Mouse (Mus musculus) left cerebral cortex, postnatal 10 days (tissue): Measurements from ENCODE around the gene Map2k1. TPM values are rescaled to one million over a fixed set of nuclear protein-coding genes. Genes with fewer than 3 reads are reported as not detected.

Experiments used
- DNase-seq, 2 experiments: peaks; one replicate each; pipeline ENCODE4 v3.0.0; 2021 to 2022; ENCODE audit warnings: low spot score in 2 of 2, mixed read lengths in 1 of 2; ENCODE audit errors: extremely low spot score in 1 of 2
- intact Hi-C: fragments of 180-260 bp; cut with DNase I; formaldehyde crosslinking; loops from one replicate; pipeline ENCODE4 v1.15.1; 2025
- total RNA-seq, 2 experiments: library from RNA; stranded (reverse); gene quantifications; 2 replicates each; pipeline ENCODE4 v1.2.3; 2021

The Map2k1 gene
- total RNA-seq, 2 experiments from 2014 or later = 155 to 165 TPM

- intact Hi-C loops = no loop called here
- no peak for DNase-seq
Measured at GRCm38 (mm10) chr9:64256204-64256603, 2.8 kb upstream of the Map2k1 start.

- intact Hi-C loops = no loop called here
- no peak for DNase-seq
Measured at GRCm38 (mm10) chr9:64255422-64255821, 2.0 kb upstream of the Map2k1 start.

GRCm38 (mm10) chr9:64252591-64253020, 825 bp downstream of the Map2k1 start:
- intact Hi-C loops = loop anchor here (1.0 kb wide), 1 partner anchor 72 kb away; no protein-coding TSS in a partner anchor
- DNase-seq = no peak

GRCm38 (mm10) chr9:64250111-64250730, 3.2 kb downstream of the Map2k1 start:
- no peak for DNase-seq

GRCm38 (mm10) chr9:64249371-64249770, 4.1 kb downstream of the Map2k1 start:
- intact Hi-C loops = no loop called here
- no peak for DNase-seq

More at GRCm38 (mm10) chr9:64250111-64250730, 3.2 kb downstream of the Map2k1 start:
- intact Hi-C loops = no loop called here

DNA sequence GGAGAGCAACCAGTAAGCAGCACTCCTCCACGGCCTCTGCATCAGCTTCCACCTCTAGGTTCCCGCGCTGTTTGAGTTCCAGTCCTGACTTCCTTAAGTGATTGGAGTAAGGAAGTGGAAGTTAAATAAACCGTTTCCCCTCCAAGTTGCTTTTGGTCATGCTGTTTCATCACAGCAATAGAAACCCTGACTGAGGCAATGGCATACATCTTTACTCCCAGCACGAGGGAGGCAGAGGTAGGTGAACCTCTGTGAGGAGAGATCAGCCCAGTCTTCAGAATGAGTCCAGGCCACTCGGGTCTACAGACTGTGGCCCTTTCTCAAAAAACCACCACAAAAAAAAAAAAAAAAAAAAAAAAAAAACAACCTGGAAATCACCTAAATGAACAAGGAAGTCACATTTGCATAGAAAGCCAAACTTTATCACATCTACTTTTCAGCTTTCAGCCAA, 11.0 kb downstream of the Map2k1 start:
- DNase-seq = no peak
- intact Hi-C loops = no loop called here

DNA sequence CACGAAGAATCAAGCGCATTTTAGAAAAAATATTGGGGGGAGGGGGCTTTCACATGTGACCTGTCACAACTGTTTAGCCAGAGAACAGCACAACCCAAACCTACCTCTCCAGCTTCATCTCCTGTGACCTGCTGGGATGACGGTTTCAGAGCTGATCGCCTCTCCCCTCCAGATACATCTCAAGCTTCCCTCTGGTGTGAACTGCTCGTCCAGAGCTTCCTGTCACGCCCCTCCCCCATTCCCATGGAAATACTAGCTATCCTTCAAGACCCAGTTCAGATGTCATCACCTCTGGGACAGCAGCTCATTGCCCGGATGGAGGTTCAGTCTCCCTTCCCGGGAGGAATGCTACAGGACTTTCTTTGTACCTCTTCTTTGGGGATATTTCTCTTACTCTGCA, 12.8 kb downstream of the Map2k1 start:
- intact Hi-C loops = no loop called here
- peak in 1 of 2 experiments; percentile 62 for DNase-seq

DNA sequence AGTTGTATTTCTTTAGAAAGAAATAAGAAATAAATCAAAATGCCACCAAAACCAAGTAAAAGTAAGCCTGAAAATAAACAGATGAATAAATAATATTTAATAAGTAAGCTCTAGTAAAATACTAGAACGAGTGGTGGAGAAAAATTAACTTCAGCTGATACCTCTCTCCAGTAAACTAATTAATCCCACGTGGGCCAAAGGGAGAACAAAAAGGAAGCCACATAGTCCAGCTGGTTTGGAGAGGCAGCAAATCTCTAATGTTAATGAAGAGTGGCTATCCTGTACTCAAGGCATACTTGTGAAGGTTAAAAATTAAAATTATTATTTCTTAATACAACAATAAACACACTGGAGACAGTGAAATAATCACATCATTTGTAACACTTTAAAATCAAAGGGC, 13.3 kb downstream of the Map2k1 start:
- intact Hi-C loops = no loop called here

DNA sequence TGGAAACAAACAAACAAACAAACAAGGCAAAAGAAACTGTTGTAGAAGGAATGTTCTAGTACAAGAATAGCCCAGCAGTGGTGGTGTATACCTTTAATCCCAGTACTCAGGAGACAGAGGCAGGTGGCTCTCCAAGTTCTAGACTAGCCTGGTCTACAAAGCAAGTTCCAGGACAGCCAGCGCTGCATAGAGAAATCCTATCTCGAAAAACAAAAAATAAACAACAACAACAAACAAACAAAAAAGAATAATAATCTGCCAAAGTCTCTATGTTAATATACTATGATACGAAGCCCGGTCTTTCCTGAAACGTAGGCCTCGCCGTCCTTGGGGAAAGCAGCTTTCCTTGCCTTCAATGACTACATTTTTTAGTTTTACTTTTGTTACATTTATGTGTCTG, 17.4 kb downstream of the Map2k1 start:
- intact Hi-C loops = no loop called here
- DNase-seq = no peak

More for the DNA sequence above, 13.3 kb downstream of the Map2k1 start:
- no peak for DNase-seq

GRCm38 (mm10) chr9:64234768-64235435, 18.5 kb downstream of the Map2k1 start, which contains the start of gene Uchl4:
Gene Uchl4, plus strand, starts transcription at chr9:64235201.
- intact Hi-C loops = no loop called here
- DNase-seq = no peak

GRCm38 (mm10) chr9:64233656-64234055, 19.8 kb downstream of the Map2k1 start:
- no peak for DNase-seq
- intact Hi-C loops = no loop called here

DNA sequence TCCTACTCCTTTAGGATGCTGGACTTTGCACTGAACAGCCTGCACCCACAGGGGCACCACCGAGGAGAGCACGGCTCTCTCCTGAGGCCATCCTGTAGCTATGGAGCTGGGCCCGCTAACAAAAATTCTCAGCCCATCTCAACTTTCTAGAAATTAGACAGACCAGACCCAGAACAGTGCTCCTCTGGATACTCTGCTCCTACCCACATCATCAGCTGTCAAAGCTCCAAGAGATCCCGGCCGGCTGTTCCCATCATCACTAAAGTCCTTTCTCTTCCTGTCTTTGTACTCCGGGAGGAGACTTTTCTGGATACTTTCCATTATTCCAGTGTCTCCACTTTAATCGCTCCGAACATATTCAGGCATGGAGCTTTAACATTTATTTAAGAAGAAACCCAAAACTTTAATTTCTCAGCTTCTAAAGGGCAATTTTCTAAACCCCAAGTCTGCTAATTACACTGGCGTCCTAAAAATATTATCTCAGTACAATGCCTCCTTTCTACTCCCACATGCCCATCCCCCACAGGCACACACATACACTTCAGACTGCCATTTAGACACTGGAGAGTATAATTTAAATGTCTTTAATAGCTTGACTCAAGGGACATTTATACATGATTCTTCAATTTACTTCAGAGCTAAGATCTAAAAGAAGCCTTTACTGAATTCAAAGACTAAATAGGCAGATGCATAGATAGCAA, 21.0 kb downstream of the Map2k1 start:
- DNase-seq = no peak
- intact Hi-C loops = no loop called here

GRCm38 (mm10) chr9:64231674-64232073, 21.8 kb downstream of the Map2k1 start:
- intact Hi-C loops = no loop called here

GRCm38 (mm10) chr9:64231171-64231570, 22.3 kb downstream of the Map2k1 start:
- DNase-seq = peak in 1 of 2 experiments; percentile 47
- intact Hi-C loops = no loop called here

More at GRCm38 (mm10) chr9:64231674-64232073, 21.8 kb downstream of the Map2k1 start:
- peak in 1 of 2 experiments; percentile 8 for DNase-seq

DNA sequence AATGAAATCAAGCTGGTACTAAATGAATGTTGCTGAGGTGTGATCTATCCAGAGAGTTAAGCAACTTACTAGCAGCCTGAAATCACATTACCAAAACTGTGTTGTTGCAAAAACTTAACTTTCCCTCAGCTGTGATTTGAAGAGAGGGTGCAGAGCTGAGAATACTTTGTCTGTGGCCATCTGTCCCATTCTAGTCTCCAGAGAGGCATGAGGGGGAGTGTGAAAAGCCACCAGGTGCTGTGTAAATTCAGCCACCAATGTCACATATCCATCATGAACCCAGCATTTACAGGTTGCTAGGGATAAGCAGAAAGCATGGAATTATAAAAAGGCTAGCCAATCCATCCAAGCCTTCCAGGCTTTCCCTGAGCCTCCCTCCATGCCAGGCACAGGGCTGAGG, 24.5 kb downstream of the Map2k1 start:
- DNase-seq = no peak

GRCm38 (mm10) chr9:64227736-64228135, 25.7 kb downstream of the Map2k1 start:
- intact Hi-C loops = no loop called here
- no peak for DNase-seq

More for the DNA sequence above, 24.5 kb downstream of the Map2k1 start:
- intact Hi-C loops = no loop called here

GRCm38 (mm10) chr9:64225805-64226204, 27.6 kb downstream of the Map2k1 start:
- intact Hi-C loops = no loop called here
- DNase-seq = no peak

GRCm38 (mm10) chr9:64222098-64222497, 31.3 kb downstream of the Map2k1 start:
- no peak for DNase-seq
- intact Hi-C loops = no loop called here

DNA sequence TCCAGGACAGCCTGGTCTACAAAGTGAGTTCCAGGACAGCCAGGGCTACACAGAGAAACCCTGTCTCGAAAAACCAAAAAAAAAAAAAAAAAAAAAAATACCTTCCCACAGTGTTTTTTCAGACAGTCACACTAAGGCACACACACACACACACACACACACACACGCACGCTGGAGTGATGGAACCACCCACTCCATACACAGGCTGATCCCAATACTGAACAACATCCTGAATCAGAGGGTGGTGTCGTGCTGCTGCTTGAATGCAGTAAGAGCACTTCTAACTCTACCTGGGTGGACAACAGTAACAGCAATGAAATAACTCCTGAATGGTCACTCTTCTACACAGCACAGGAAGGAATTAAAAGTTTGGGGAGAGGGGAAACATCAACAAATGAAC, 32.0 kb downstream of the Map2k1 start:
- DNase-seq = no peak
- intact Hi-C loops = no loop called here

- intact Hi-C loops = no loop called here
- no peak for DNase-seq
Measured at GRCm38 (mm10) chr9:64220603-64221002, 32.8 kb downstream of the Map2k1 start.
